In the genomic region with DNA sequence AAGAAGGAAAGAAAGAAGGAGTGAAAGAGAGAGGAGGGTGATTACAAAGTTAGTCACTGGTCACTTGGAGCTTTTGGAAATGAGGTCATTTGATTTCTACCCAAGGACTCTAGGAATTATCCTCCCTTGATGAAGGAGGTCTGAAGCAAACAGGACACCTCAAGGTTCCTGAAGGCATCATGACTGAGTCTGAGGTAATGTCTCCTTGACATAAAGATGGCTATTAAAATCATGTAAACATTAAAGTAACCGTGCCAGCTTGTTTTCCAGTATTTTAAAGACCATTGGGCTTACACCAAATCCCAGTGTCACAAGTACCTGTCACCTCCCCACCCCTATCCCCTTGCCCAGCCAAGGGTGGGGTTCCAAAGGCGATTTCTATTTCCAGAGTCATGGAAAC, we compare ENCODE assay signal across 32 mouse cellular contexts.
"Had no signal": no experiment of that assay in that cellular context is flagged by ENCODE, and none has a peak within 500 bp of the region (broad histone marks: within the 10 kb centered on the region; RNA-seq: fewer than 3 reads in every experiment).

No protein-coding gene starts in this region.

- ATAC-seq: hindbrain, embryonic 16.5 days; hindbrain, postnatal 0 days; inflammation-experienced regulatory T-cells, adult 6 months; intestine, embryonic 15.5 days; intestine, embryonic 16.5 days; intestine, postnatal 0 days had no signal

- H3K9me3 ChIP-seq: heart, embryonic 10.5 days; heart, embryonic 12.5 days; heart, embryonic 13.5 days; heart, embryonic 15.5 days; hindbrain, embryonic 12.5 days; hindbrain, embryonic 13.5 days; hindbrain, embryonic 15.5 days; intestine, embryonic 15.5 days; kidney, embryonic 15.5 days had no signal

- H3K4me1 ChIP-seq: intestine, embryonic 15.5 days had no signal

- H3K27me3 ChIP-seq: heart, embryonic 12.5 days; heart, embryonic 13.5 days; heart, embryonic 15.5 days; hindbrain, embryonic 12.5 days; hindbrain, embryonic 13.5 days; hindbrain, embryonic 15.5 days; intestine, embryonic 15.5 days; kidney, embryonic 15.5 days had no signal

- H3K4me2 ChIP-seq: heart, embryonic 11.5 days; heart, embryonic 12.5 days; heart, embryonic 13.5 days; heart, embryonic 15.5 days; hindbrain, embryonic 12.5 days; hindbrain, embryonic 13.5 days; hindbrain, embryonic 15.5 days; intestine, embryonic 15.5 days; kidney, embryonic 15.5 days had no signal

- H3K9ac ChIP-seq: heart, embryonic 12.5 days; heart, embryonic 13.5 days; heart, embryonic 15.5 days; hindbrain, embryonic 12.5 days; hindbrain, embryonic 13.5 days; hindbrain, embryonic 15.5 days; intestine, embryonic 15.5 days; kidney, embryonic 15.5 days had no signal

- H3K4me3 ChIP-seq: heart, embryonic 10.5 days; heart, embryonic 12.5 days; heart, embryonic 13.5 days; heart, embryonic 15.5 days; hindbrain, embryonic 12.5 days; hindbrain, embryonic 13.5 days; hindbrain, embryonic 15.5 days; intestine, embryonic 15.5 days; kidney, embryonic 15.5 days; left cerebral cortex, adult 2 months had no signal

- DNase-seq: heart, postnatal 10 days; heart, postnatal 14 days; heart, postnatal 36 days; heart, postnatal 4 days; kidney, adult 11 months; kidney, adult 18-20 months; kidney, adult 2 months; kidney, adult 8-10 months; kidney, adult 9 months; kidney, postnatal 10 days; kidney, postnatal 14 days; kidney, postnatal 25 days; kidney, postnatal 36 days; kidney, postnatal 4 days; layer of hippocampus, postnatal 36 days had no signal

- H3K27ac ChIP-seq: heart, embryonic 10.5 days; heart, embryonic 13.5 days; heart, embryonic 15.5 days; hindbrain, embryonic 13.5 days; hindbrain, embryonic 15.5 days; hindbrain, postnatal 0 days; intestine, embryonic 15.5 days; kidney, embryonic 15.5 days; kidney, postnatal 0 days; left cerebral cortex, adult 2 months had no signal

- H3K36me3 ChIP-seq: heart, embryonic 10.5 days; heart, embryonic 12.5 days; heart, embryonic 13.5 days; heart, embryonic 15.5 days; hindbrain, embryonic 12.5 days; hindbrain, embryonic 13.5 days; hindbrain, embryonic 15.5 days; intestine, embryonic 15.5 days; kidney, embryonic 15.5 days had no signal
